Mouse (Mus musculus): Measurements from ENCODE around the gene Msrb1. TPM values are rescaled to one million over a fixed set of nuclear protein-coding genes. Genes with fewer than 3 reads are reported as not detected.

Gene Msrb1
- polyA plus RNA-seq, 1 experiment from 2014 or later: 29.9 TPM

GRCm38 (mm10) chr17:24722220-24722924, 14.1 kb upstream of the Msrb1 start:
- 0 out of 2 replicates have a peak overlapping the region, but pooled peaks have one; percentile 92 for H3K27ac ChIP-seq
- ATAC-seq (replicated peaks; ENCODE audit: low FRiP score): no peak
- H3K27me3 ChIP-seq: no peaks in the 10 kb centered on the region
- H3K9me3 ChIP-seq (replicated peaks): no peaks in the 10 kb centered on the region
- H3K36me3 ChIP-seq: peaks cover 31% of the 10 kb centered on the region
- H3K4me3 ChIP-seq (replicated peaks): peak overlapping the region; percentile 98
- WGBS: 36% methylated on average over 13 of the region's 13 CpGs
- H3K9ac ChIP-seq: peak overlapping the region; percentile 16
- peak overlapping the region; percentile 70 for H3K4me2 ChIP-seq
- H3K4me1 ChIP-seq: peaks cover 34% of the 10 kb centered on the region

- Histone ChIP-seq H3K27ac (peak overlapping the region; percentile 92), H3K4me3 (replicated peaks) (peak overlapping the region; percentile 98), H3K36me3 (peaks cover 22% of the 10 kb centered on the region), H3K27me3 (no peaks in the 10 kb centered on the region), H3K4me2 (peak overlapping the region; percentile 70), H3K9me3 (replicated peaks) (no peaks in the 10 kb centered on the region), H3K4me1 (peaks cover 34% of the 10 kb centered on the region), H3K9ac (peak overlapping the region; percentile 91)
- WGBS: 3% methylated on average over 12 of the region's 12 CpGs
- ATAC-seq (replicated peaks; ENCODE audit: low FRiP score): no peak
These were observed 13.1 kb upstream of the Msrb1 start for GRCm38 (mm10) chr17:24723122-24723880.

DNA sequence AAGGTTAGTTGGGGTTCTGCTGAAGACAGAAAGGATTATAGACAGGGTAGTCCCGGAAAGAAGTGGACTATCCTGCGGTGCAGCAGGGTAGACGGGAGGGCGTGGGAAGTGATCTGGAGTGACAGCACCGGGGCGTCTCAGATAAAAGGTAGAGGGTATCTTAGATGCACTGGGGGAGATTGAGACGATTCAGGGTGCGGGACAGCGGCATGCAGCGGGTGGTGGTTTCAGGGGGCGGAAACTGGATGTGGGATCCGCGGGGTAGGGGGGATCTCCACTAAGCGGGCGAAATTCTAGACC, 12.6 kb upstream of the Msrb1 start:
- Histone ChIP-seq H3K36me3 (peaks cover 17% of the 10 kb centered on the region), H3K27me3 (no peaks in the 10 kb centered on the region), H3K27ac (peak overlapping the region; percentile 92), H3K9me3 (replicated peaks) (no peaks in the 10 kb centered on the region), H3K4me1 (peaks cover 29% of the 10 kb centered on the region), H3K9ac (peak overlapping the region; percentile 91), H3K4me3 (replicated peaks) (peak overlapping the region; percentile 98), H3K4me2 (peak overlapping the region; percentile 70)
- WGBS: under 1% methylated on average over 15 of the region's 15 CpGs
- peak; percentile 5; the same call in 1 of the 2 replicates for ATAC-seq (replicated peaks; ENCODE audit: low FRiP score)

DNA sequence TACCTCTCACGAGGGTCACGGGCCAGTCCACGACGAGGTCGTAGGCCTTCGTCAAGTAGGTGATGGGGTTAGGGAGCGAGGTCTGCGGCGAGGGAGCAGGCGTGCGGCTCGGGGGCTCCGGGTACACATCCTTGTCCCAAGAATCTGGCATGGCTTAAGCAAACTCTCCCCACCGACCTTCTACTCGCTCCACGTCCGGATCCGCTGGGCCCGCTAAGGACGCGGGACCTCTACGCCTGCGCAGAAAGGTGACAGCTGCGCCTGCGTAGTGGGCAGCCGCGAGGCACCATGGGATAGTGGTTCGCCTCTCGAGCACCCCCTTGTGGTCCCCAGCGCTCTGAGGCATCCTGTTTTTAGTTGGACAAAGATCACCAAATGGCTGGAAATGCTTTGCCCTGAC, 12.3 kb upstream of the Msrb1 start, which contains the start of gene Ndufb10:
TSS of gene Ndufb10 (minus strand) at position 295 of the 400 bp plus-strand sequence.
- no peaks in the 10 kb centered on the region for H3K27me3 ChIP-seq

DNA sequence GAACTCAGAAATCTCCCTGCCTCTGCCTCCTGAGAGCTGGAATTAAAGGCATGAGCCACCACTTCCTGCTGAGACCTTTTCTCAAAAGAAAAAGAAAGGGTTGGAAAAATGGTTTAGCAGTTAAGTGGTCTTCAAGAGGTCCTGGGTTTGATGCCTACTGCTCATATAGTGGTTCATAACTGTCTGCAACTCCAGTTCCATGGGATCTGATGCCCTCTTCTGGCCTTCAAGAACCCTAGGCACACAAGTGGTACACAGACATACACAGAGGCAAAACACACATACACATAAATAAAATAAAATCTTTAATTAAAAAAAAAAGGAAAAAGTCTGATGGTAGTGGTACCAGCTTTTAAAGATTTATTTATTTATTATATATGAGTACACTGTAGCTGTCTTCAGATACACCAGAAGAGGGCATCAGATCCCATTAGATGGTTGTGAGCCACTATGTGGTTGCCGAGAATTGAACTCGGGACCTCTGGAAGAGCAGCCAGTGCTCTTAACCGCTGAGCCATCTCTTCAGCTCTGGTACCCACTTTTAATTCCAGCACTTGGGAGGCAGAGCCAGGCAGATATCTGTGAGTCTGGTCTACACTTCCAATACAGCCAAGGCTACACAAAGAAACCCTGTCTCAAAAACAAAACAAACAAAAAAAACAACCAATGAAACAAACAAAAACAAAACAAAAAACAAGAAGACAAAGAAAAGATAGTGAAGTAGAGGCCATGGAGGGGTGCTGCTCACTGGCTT, 10.6 kb upstream of the Msrb1 start:
- Histone ChIP-seq H3K9ac (no peak overlapping the region), H3K36me3 (peaks cover 16% of the 10 kb centered on the region), H3K9me3 (replicated peaks) (no peaks in the 10 kb centered on the region), H3K4me3 (replicated peaks) (no peak overlapping the region), H3K27me3 (no peaks in the 10 kb centered on the region), H3K4me2 (no peak overlapping the region), H3K27ac (no peak overlapping the region), H3K4me1 (peaks cover 26% of the 10 kb centered on the region)
- ATAC-seq (replicated peaks; ENCODE audit: low FRiP score): no peak
- 74% methylated on average over 3 of the region's 3 CpGs for WGBS

More for the DNA sequence above, 12.3 kb upstream of the Msrb1 start, which contains the start of gene Ndufb10:
- H3K27ac ChIP-seq: peak within 1 kb of the TSS; percentile 92
- H3K4me2 ChIP-seq: peak within 1 kb of the TSS; percentile 70
- H3K9ac ChIP-seq: peak within 1 kb of the TSS; percentile 91
- no peaks in the 10 kb centered on the region for H3K9me3 ChIP-seq (replicated peaks)
- H3K4me1 ChIP-seq: peaks cover 26% of the 10 kb centered on the region
- ATAC-seq (replicated peaks; ENCODE audit: low FRiP score): peak; percentile 74
- H3K36me3 ChIP-seq: peaks cover 16% of the 10 kb centered on the region
- under 1% methylated on average over 30 of the region's 30 CpGs for WGBS
- peak within 1 kb of the TSS; percentile 98 for H3K4me3 ChIP-seq (replicated peaks)

GRCm38 (mm10) chr17:24727618-24728017, 8.8 kb upstream of the Msrb1 start, which contains the start of gene Rpl3l:
Rpl3l (plus strand) TSS chr17:24727820.
- no peak within 1 kb of the TSS for H3K27ac ChIP-seq
- peaks cover 1% of the 10 kb centered on the region; the same call in 1 of the 2 replicates for H3K36me3 ChIP-seq
- H3K9ac ChIP-seq: no peak within 1 kb of the TSS
- WGBS: 60% methylated on average over 2 of the region's 2 CpGs
- H3K27me3 ChIP-seq: no peaks in the 10 kb centered on the region
- no peaks in the 10 kb centered on the region for H3K9me3 ChIP-seq (replicated peaks)
- H3K4me2 ChIP-seq: no peak within 1 kb of the TSS
- H3K4me1 ChIP-seq: peaks cover 10% of the 10 kb centered on the region
- no peak within 1 kb of the TSS for H3K4me3 ChIP-seq (replicated peaks)
- no peak for ATAC-seq (replicated peaks; ENCODE audit: low FRiP score)

DNA sequence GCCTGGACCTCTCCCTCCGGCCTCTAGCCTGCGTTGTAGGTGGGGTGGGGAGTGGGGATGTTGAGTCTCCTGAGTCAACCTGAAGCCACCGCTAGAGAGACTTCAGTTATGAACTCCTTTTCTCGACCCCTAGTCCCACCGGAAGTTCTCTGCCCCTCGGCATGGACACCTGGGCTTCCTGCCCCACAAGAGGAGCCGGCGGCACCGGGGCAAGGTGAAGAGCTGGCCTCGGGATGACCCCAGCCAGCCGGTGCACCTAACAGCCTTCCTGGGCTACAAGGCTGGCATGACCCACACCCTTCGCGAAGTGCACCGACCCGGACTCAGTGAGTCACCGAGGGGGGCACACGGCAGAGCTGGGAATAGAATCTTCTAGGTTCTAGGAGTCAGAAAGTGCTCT, 8.3 kb upstream of the Msrb1 start:
- no peaks in the 10 kb centered on the region for H3K36me3 ChIP-seq
- no peaks in the 10 kb centered on the region for H3K9me3 ChIP-seq (replicated peaks)
- H3K27me3 ChIP-seq: no peaks in the 10 kb centered on the region
- 71% methylated on average over 17 of the region's 17 CpGs for WGBS
- no peak overlapping the region for H3K9ac ChIP-seq
- no peak overlapping the region for H3K4me2 ChIP-seq
- H3K27ac ChIP-seq: no peak overlapping the region
- H3K4me1 ChIP-seq: peaks cover 5% of the 10 kb centered on the region
- no peak overlapping the region for H3K4me3 ChIP-seq (replicated peaks)
- no peak for ATAC-seq (replicated peaks; ENCODE audit: low FRiP score)

DNA sequence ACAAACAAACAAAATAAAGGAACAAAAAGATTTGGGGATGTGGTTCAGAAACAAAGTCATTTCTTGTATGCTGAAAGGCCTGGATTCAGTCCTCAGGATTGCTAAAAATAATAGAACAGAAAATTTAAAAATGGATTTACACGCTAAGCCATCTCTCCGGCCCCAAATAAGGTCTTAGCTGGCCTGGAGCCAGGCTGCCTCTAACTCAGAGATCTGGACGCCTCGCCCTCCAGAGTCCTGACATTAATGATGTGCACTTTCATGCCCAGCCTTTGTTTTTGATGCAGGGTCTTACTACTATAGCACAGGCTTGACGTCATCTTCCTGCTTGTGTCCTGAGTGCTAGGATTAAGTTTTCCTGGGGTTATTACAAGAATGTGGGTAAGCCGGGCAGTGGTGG, 7.4 kb upstream of the Msrb1 start:
- WGBS: 78% methylated on average over 6 of the region's 6 CpGs
- no peak overlapping the region for H3K4me3 ChIP-seq (replicated peaks)
- H3K36me3 ChIP-seq: no peaks in the 10 kb centered on the region
- no peaks in the 10 kb centered on the region for H3K27me3 ChIP-seq
- no peaks in the 10 kb centered on the region for H3K9me3 ChIP-seq (replicated peaks)
- H3K4me1 ChIP-seq: no peaks in the 10 kb centered on the region
- H3K27ac ChIP-seq: no peak overlapping the region
- no peak for ATAC-seq (replicated peaks; ENCODE audit: low FRiP score)
- no peak overlapping the region for H3K4me2 ChIP-seq
- no peak overlapping the region for H3K9ac ChIP-seq

DNA sequence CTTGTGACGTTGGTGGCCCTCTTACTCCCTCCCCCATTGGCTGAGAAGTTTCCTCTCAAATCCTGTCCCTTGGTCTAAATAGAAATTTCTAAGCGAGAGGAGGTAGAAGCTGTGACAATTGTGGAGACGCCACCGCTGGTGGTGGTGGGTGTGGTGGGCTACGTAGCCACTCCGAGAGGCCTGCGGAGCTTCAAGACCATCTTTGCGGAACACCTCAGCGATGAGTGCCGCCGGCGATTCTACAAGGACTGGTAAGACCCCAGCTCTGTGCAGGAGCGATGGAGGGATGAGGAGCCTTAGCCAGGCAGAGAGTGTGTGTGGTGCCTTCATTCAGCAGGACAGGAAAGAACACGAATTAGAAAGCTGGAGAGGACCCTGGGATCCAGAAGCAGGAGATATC, 5.7 kb upstream of the Msrb1 start:
- Histone ChIP-seq H3K4me3 (replicated peaks) (no peak overlapping the region), H3K27me3 (no peaks in the 10 kb centered on the region), H3K9ac (no peak overlapping the region), H3K9me3 (replicated peaks) (no peaks in the 10 kb centered on the region), H3K4me1 (peaks cover 2% of the 10 kb centered on the region), H3K36me3 (no peaks in the 10 kb centered on the region), H3K27ac (no peak overlapping the region), H3K4me2 (no peak overlapping the region)
- ATAC-seq (replicated peaks; ENCODE audit: low FRiP score): no peak
- WGBS: 84% methylated on average over 14 of the region's 14 CpGs

DNA sequence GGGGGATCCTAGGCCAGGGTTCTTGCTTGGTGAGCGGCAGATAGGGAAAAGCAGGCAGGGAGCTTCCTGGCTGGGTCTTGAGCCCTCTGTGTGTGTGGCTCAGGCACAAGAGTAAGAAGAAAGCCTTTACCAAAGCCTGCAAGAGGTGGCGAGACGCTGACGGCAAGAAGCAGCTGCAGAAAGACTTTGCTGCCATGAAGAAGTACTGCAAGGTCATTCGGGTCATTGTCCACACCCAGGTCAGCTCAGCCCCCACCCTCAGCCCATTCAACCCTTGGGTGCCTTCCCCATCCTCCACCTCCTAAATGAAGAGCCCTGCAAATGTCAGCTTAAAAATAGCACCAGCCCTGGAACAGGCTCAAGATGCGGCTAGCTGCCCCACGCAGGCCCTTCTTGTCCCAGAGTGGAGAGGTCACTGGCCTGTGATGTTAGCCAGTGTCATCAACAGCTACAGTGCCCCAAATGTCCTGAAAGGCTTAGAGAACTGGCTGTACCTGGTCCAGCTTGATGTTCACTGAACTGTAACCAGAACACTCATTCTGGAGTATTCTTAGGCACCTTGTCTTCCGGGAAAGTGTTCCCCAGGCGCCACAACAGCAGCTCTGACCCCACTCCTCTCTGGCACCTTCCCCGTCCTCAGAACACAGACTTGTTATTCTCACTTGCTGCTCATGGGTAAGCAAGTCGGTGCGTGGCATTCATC, 4.1 kb upstream of the Msrb1 start:
- no peak overlapping the region for H3K9ac ChIP-seq
- H3K4me1 ChIP-seq: peaks cover 13% of the 10 kb centered on the region
- no peak overlapping the region for H3K27ac ChIP-seq
- H3K9me3 ChIP-seq (replicated peaks): no peaks in the 10 kb centered on the region
- no peak overlapping the region for H3K4me3 ChIP-seq (replicated peaks)
- H3K36me3 ChIP-seq: no peaks in the 10 kb centered on the region
- no peak overlapping the region for H3K4me2 ChIP-seq
- 77% methylated on average over 12 of the region's 12 CpGs for WGBS
- H3K27me3 ChIP-seq: no peaks in the 10 kb centered on the region
- no peak for ATAC-seq (replicated peaks; ENCODE audit: low FRiP score)

GRCm38 (mm10) chr17:24733434-24734050, 2.9 kb upstream of the Msrb1 start:
- Histone ChIP-seq H3K27me3 (no peaks in the 10 kb centered on the region), H3K4me2 (no peak overlapping the region), H3K27ac (no peak overlapping the region), H3K4me1 (peaks cover 18% of the 10 kb centered on the region), H3K9me3 (replicated peaks) (no peaks in the 10 kb centered on the region), H3K9ac (no peak overlapping the region), H3K4me3 (replicated peaks) (no peak overlapping the region), H3K36me3 (no peaks in the 10 kb centered on the region)
- 87% methylated on average over 21 of the region's 21 CpGs for WGBS
- ATAC-seq (replicated peaks; ENCODE audit: low FRiP score): no peak

Data from kidney, embryonic 15.5 days (tissue).